Mouse (Mus musculus) hindbrain, embryonic 14.5 days (tissue): ENCODE measurements around the gene Emid1. TPM values are rescaled to one million over a fixed set of nuclear protein-coding genes. Genes with fewer than 3 reads are reported as not detected.

Experiments used
- ATAC-seq: fragments of 200-750 bp; cut with Nextera tagmentation; 2 replicates; pipeline ENCODE4 v1.8.0; 2017; ENCODE audit warnings: moderate number of reproducible peaks, mild to moderate bottlenecking, moderate TSS enrichment, moderate library complexity; ENCODE audit not compliant: low FRiP score
- DNase-seq: peaks from one replicate; pipeline ENCODE4 v3.0.0-alpha.2; 2015; ENCODE audit warnings: low spot score
- H3K27ac ChIP-seq: fragments of 300-500 bp; sonication (generic); 2 replicates; pipeline ENCODE4 v1.5.1; 2014; ENCODE audit warnings: mild to moderate bottlenecking, moderate library complexity
- H3K27me3 ChIP-seq: fragments of 300-500 bp; sonication (generic); 2 replicates; pipeline ENCODE4 v1.6.1; 2014; ENCODE audit warnings: mild to moderate bottlenecking, low read length, mixed read lengths; ENCODE audit not compliant: control insufficient read depth, insufficient read depth
- H3K36me3 ChIP-seq: fragments of 300-500 bp; sonication (generic); replicated peaks from 2 replicates; pipeline ENCODE4 v1.6.1; 2014; ENCODE audit not compliant: control insufficient read depth, insufficient read depth
- H3K4me1 ChIP-seq: fragments of 300-500 bp; sonication (generic); replicated peaks from 2 replicates; pipeline ENCODE4 v1.6.1; 2014; ENCODE audit warnings: antibody characterized with exemption, low read length, mixed read lengths; ENCODE audit not compliant: control insufficient read depth, insufficient read depth
- H3K4me2 ChIP-seq: fragments of 300-500 bp; sonication (generic); replicated peaks from 2 replicates; pipeline ENCODE4 v1.6.1; 2014; ENCODE audit warnings: mild to moderate bottlenecking, moderate library complexity
- H3K4me3 ChIP-seq: fragments of 300-500 bp; sonication (generic); replicated peaks from 2 replicates; pipeline ENCODE4 v1.5.1; 2014; ENCODE audit warnings: mild to moderate bottlenecking, low read length
- H3K9ac ChIP-seq: fragments of 300-500 bp; sonication (generic); 2 replicates; pipeline ENCODE4 v1.6.1; 2014
- H3K9me3 ChIP-seq: fragments of 300-500 bp; sonication (generic); 2 replicates; pipeline ENCODE4 v1.6.1; 2016; ENCODE audit warnings: low read length; ENCODE audit not compliant: control insufficient read depth
- WGBS: fragments of 180-500 bp; shearing (Covaris S2); extraction: QIAGEN DNeasy Blood & Tissue Kit; methylation state at CpG from one replicate; pipeline ENCODE4 v1.1.7; 2014; 5-methylcytosine and 5-hydroxymethylcytosine counted together
- polyA plus RNA-seq: library from polyadenylated mRNA; unstranded; fragments of >200 nt; fragmentation: Nextera tagmentation; extraction: Ambion mirVana; gene quantifications from 2 replicates; pipeline ENCODE4 v1.2.1, GENCODE M21; 2014

Emid1 gene
- polyA plus RNA-seq, 1 experiment from 2014 or later = 17.8 TPM

- H3K4me3 ChIP-seq = no peak overlapping the region
- no peak for DNase-seq
- 0 out of 2 replicates have a peak, but pooled peaks cover 6% of the 10 kb centered on the region for H3K4me1 ChIP-seq
- no peaks in the 10 kb centered on the region for H3K9me3 ChIP-seq
- 77% methylated on average over 9 of the region's 9 CpGs for WGBS
- peak; percentile 2; the same call in 1 of the 2 replicates for ATAC-seq
- no peak overlapping the region for H3K4me2 ChIP-seq
- no peak overlapping the region for H3K27ac ChIP-seq
- no peaks in the 10 kb centered on the region for H3K36me3 ChIP-seq
- H3K27me3 ChIP-seq = no peaks in the 10 kb centered on the region
- no peak overlapping the region for H3K9ac ChIP-seq
Observed at GRCm38 (mm10) chr11:5184832-5185231, 32.8 kb upstream of the Emid1 start.

- no peaks in the 10 kb centered on the region for H3K36me3 ChIP-seq
- H3K9me3 ChIP-seq = no peaks in the 10 kb centered on the region
- H3K27me3 ChIP-seq = no peaks in the 10 kb centered on the region
- no peak overlapping the region for H3K9ac ChIP-seq
- H3K4me3 ChIP-seq = no peak overlapping the region
- H3K4me1 ChIP-seq = 0 out of 2 replicates have a peak, but pooled peaks cover 10% of the 10 kb centered on the region
- WGBS = 24% methylated on average over 9 of the region's 9 CpGs
- ATAC-seq = peak; percentile 43; the same call in 1 of the 2 replicates
- no peak overlapping the region for H3K4me2 ChIP-seq
- DNase-seq = no peak
- no peak overlapping the region for H3K27ac ChIP-seq
Observed at GRCm38 (mm10) chr11:5184250-5184649, 32.2 kb upstream of the Emid1 start.

GRCm38 (mm10) chr11:5182870-5183269 is 30.8 kb upstream of the Emid1 start:
- DNase-seq = no peak
- Histone ChIP-seq H3K27ac (no peak overlapping the region), H3K9ac (no peak overlapping the region), H3K9me3 (no peaks in the 10 kb centered on the region), H3K4me3 (no peak overlapping the region), H3K4me2 (no peak overlapping the region), H3K27me3 (no peaks in the 10 kb centered on the region), H3K4me1 (0 out of 2 replicates have a peak, but pooled peaks cover 11% of the 10 kb centered on the region), H3K36me3 (no peaks in the 10 kb centered on the region)
- ATAC-seq = no peak
- WGBS = 77% methylated on average over 4 of the region's 4 CpGs

- no peaks in the 10 kb centered on the region for H3K27me3 ChIP-seq
- no peak overlapping the region for H3K9ac ChIP-seq
- DNase-seq = peak; percentile 81
- no peaks in the 10 kb centered on the region for H3K9me3 ChIP-seq
- no peak overlapping the region for H3K4me3 ChIP-seq
- no peaks in the 10 kb centered on the region for H3K36me3 ChIP-seq
- ATAC-seq = no peak
- H3K4me1 ChIP-seq = 0 out of 2 replicates have a peak, but pooled peaks cover 11% of the 10 kb centered on the region
- H3K4me2 ChIP-seq = no peak overlapping the region
- no peak overlapping the region for H3K27ac ChIP-seq
- 20% methylated on average over 13 of the region's 13 CpGs for WGBS
Observed at GRCm38 (mm10) chr11:5181850-5182404, 29.9 kb upstream of the Emid1 start.

GRCm38 (mm10) chr11:5179391-5179790 is 27.3 kb upstream of the Emid1 start:
- WGBS = 28% methylated on average over 8 of the region's 8 CpGs
- ATAC-seq (no peak), DNase-seq (no peak)
- Histone ChIP-seq H3K36me3 (no peaks in the 10 kb centered on the region), H3K4me1 (0 out of 2 replicates have a peak, but pooled peaks cover 10% of the 10 kb centered on the region), H3K9ac (0 out of 2 replicates have a peak overlapping the region, but pooled peaks have one; percentile 22), H3K9me3 (no peaks in the 10 kb centered on the region), H3K4me3 (no peak overlapping the region), H3K4me2 (no peak overlapping the region), H3K27ac (no peak overlapping the region), H3K27me3 (no peaks in the 10 kb centered on the region)

GRCm38 (mm10) chr11:5177171-5177570 is 25.1 kb upstream of the Emid1 start:
- DNase-seq (no peak), ATAC-seq (no peak)
- Histone ChIP-seq H3K4me3 (no peak overlapping the region), H3K4me2 (no peak overlapping the region), H3K9me3 (no peaks in the 10 kb centered on the region), H3K27ac (no peak overlapping the region), H3K4me1 (0 out of 2 replicates have a peak, but pooled peaks cover 5% of the 10 kb centered on the region), H3K36me3 (no peaks in the 10 kb centered on the region), H3K9ac (no peak overlapping the region), H3K27me3 (no peaks in the 10 kb centered on the region)
- WGBS = 87% methylated on average over 12 of the region's 12 CpGs

- Histone ChIP-seq H3K9ac (no peak overlapping the region), H3K27me3 (no peaks in the 10 kb centered on the region), H3K36me3 (no peaks in the 10 kb centered on the region), H3K4me1 (0 out of 2 replicates have a peak, but pooled peaks cover 5% of the 10 kb centered on the region), H3K27ac (no peak overlapping the region), H3K4me3 (no peak overlapping the region), H3K4me2 (no peak overlapping the region), H3K9me3 (no peaks in the 10 kb centered on the region)
- WGBS = 76% methylated on average over 8 of the region's 8 CpGs
- DNase-seq (no peak), ATAC-seq (no peak)
Observed at GRCm38 (mm10) chr11:5176685-5177084, 24.6 kb upstream of the Emid1 start.

- ATAC-seq = no peak
- Histone ChIP-seq H3K4me3 (no peak overlapping the region), H3K9ac (no peak overlapping the region), H3K27me3 (no peaks in the 10 kb centered on the region), H3K9me3 (no peaks in the 10 kb centered on the region), H3K4me2 (no peak overlapping the region), H3K27ac (no peak overlapping the region), H3K4me1 (0 out of 2 replicates have a peak, but pooled peaks cover 5% of the 10 kb centered on the region), H3K36me3 (no peaks in the 10 kb centered on the region)
- 83% methylated on average over 2 of the region's 2 CpGs for WGBS
- DNase-seq = no peak
Observed at GRCm38 (mm10) chr11:5175866-5176265, 23.8 kb upstream of the Emid1 start.

GRCm38 (mm10) chr11:5175141-5175540 is 23.1 kb upstream of the Emid1 start:
- H3K4me3 ChIP-seq = no peak overlapping the region

More at GRCm38 (mm10) chr11:5175141-5175540, 23.1 kb upstream of the Emid1 start:
- H3K4me1 ChIP-seq = 0 out of 2 replicates have a peak, but pooled peaks cover 5% of the 10 kb centered on the region
- no peak overlapping the region for H3K9ac ChIP-seq
- no peak overlapping the region for H3K27ac ChIP-seq
- no peaks in the 10 kb centered on the region for H3K36me3 ChIP-seq
- 95% methylated on average over 7 of the region's 7 CpGs for WGBS
- H3K27me3 ChIP-seq = no peaks in the 10 kb centered on the region
- no peak overlapping the region for H3K4me2 ChIP-seq
- DNase-seq (no peak), ATAC-seq (no peak)
- no peaks in the 10 kb centered on the region for H3K9me3 ChIP-seq
